Mouse (Mus musculus) layer of hippocampus, adult 6 months (tissue): ENCODE data around the gene Ankrd27. TPM values are rescaled to one million over a fixed set of nuclear protein-coding genes. Genes with fewer than 3 reads are reported as not detected.

Source experiments
- long read RNA-seq, 2 experiments: library from polyadenylated mRNA; unstranded; transcript quantifications; one replicate each; pipeline ENCODE4 v2.0.0; 2019 to 2020
- polyA plus RNA-seq: library from polyadenylated mRNA; unstranded; fragments of <200 nt; fragmentation: Nextera tagmentation; gene quantifications from 2 replicates; pipeline ENCODE4 v1.2.3, GENCODE M21; 2021

Gene Ankrd27
- 8.3 and 9.3 TPM in 2 replicates for polyA plus RNA-seq
- long read RNA-seq, experiment 1, full-length matches to known transcripts: 6 of 19 reads
- long read RNA-seq, experiment 1, partial matches to known transcripts: 8 of 19 reads
- long read RNA-seq, experiment 1, other reads (novel, unspliced or antisense): 5 of 19 reads
- long read RNA-seq, experiment 2, full-length matches to known transcripts: 84 of 135 reads
- long read RNA-seq, experiment 2, partial matches to known transcripts: 11 of 135 reads
- long read RNA-seq, experiment 2, other reads (novel, unspliced or antisense): 40 of 135 reads

DNA sequence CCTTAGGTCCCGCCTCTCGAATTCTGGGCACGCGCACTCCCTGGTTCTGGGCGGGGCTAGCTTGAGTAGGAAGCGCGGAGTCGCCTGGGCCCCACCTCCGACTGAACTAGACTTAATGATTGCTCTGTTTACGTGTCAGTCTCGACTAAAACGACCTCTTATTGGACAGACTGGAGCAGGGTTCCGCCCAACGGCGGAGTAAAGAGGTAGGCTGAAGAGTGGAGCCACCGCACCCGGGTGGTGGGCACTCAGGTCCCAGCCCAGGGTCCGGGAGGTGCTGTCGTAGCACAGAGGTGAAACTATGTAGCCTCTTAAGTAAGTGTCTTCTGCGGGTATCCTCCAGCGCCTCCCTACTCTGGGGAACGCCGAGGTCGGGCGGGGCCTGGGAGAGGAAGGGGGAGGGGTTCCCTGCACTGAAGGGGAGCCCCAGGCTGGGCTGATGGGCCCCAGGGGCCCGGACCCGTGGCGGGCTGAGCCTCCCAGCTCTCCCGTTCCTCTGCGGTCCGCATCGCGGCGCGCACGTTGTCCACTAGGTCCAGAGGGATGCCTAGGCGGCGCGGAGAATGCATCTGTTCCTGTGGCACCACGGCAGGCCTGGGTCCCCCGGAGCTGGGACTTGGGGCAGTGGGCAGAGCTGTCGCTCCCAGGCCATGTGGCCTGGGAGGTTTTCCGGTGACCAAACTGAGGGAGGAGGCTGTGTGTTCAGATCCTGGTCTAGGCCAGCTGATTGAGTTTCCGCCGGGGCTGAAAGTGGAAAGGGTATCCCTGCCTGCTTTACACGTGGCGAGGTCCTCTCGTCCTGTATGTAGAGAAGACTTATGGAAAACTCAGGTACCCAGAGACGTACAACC is at the start of gene Ankrd27:
Gene Ankrd27, plus strand, starts transcription at position 190 of the 851 bp plus-strand sequence.

DNA sequence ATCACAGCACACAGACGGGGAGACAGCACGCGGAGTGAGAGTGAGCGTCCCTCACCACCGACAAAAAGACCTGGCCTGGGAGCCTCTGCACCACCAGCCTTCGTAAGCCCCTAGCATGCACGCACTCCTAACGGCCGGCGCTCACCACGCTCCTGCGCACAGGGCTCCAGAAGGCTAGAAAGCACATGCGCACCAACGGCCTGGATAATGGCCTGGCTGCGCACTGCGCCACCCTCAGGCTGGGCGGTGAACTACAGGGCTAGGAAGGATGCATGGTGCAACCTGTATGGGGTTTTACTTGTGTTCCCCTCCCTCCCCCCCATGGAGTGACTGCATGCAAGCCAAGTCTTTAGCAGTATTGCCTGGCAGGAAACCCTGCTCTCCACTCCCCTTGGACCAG is 48.5 kb upstream of the Ankrd27 start, which contains the start of gene Tdrd12:
Gene Tdrd12, minus strand, starts transcription at position 184 of the 400 bp plus-strand sequence.

DNA sequence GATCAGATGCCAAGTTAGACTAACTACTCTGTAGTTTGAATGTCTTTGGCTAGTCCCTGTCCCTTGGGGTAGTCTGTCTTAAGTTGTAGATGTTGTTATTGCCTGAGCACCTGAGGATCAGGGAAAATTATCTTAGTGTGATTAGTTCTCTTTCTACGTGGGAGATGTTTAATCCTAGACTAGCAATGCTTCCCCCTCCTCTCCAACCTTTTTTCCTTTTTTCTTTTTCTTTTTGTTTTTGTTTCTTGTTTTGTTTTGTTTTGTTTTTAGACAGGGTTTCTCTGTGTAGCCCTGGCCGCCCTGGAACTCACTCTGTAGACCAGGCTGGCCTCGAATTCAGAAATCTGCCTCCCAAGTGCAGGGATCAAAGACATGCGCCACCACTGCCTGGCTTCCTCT is 29.8 kb upstream of the Ankrd27 start, which contains the start of gene Nudt19:
Gene Nudt19, minus strand, starts transcription at position 100 of the 399 bp plus-strand sequence.

DNA sequence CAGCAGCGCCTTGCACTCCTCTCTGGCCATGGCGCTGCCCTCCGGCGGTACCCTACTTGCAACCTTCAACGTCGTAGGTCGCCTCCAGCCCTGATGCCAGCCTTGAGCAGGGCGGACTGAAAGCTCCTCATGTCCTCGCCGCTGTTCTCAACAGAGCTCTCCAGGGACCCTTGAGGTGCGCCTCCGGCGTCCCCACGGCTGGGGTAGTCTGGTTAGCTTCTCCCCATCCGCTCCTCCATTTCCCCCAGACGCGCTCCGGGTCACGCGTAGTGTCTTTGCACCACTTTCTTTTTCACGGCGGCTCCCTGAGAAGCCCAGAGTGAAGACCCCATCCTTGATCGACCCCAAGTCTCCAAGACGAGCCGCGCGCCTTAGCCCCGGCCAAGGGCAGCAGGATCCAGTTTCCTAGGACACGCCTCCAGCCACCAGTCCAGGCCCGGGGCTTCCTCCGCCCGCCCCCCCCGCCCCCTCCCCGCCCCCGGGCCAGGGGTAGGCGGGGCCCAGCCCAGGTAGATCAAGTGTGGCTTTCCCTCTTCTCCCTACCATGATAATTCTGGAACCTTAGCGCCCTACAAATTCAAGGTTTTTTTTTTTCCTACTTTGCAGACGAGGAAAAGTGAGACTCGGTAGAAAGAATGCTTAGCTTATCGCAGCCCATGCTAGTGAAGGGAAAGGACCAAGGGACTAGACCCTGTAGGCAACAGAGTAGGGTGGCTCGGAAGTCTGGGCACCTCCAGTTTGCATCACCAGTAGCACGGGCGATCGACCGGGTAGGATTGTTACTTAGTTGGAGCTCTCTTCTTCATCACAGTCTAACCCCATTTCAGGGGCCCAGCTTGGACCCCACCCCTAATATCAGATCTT is 621 bp upstream of the Ankrd27 start, which contains the start of gene Rgs9bp:
Gene Rgs9bp, minus strand, starts transcription at position 392 of the 864 bp plus-strand sequence.

DNA sequence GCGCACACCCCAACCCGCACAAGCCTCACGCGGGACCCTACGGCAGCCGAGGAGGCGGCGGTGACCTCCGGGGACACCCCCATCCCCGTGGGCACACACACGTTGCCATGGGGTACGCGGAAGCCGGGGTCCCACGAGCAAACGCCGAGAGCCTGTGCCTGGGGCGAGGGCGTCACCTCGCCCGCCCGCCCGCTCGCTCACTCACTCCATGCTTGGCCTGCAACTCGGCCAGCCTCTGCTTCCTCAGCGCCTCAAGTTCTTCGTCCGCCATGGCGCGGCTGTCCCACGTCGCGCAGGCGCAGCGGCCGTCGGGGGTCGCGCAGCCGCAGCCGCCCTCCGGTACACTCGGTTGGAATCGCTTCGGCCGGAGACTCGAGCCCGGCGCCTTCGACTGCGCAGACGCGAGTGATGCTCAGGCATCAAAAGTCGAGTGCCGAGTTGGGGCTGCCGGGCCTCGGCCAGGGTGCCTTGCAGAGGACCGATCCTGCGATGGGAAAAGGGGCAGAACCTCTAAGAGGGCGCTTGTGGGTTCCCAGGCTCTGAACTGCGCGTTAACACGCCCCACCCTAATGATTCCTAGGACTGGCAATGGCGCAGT is 61.2 kb downstream of the Ankrd27 start, which contains the start of gene Pdcd5:
Gene Pdcd5, minus strand, starts transcription at position 421 of the 598 bp plus-strand sequence.

Other genes with a start within 250 kb of the Ankrd27 start
- gene Faap24, start 189.4 kb upstream of the Ankrd27 start, polyA plus RNA-seq: 8.5 and 9.7 TPM in 2 replicates
- gene Cep89, start 189.2 kb upstream of the Ankrd27 start, polyA plus RNA-seq: 6.3 and 6.9 TPM in 2 replicates
- not detected in 2 replicates for gene Slc7a9, start 137.4 kb upstream of the Ankrd27 start, polyA plus RNA-seq
- gene Tdrd12, start 48.5 kb upstream of the Ankrd27 start, polyA plus RNA-seq: 0.33 and 0.55 TPM in 2 replicates
- gene Nudt19, start 29.9 kb upstream of the Ankrd27 start, polyA plus RNA-seq: 202 and 203 TPM in 2 replicates
- 0.01 TPM in 1 of 2 replicates, not detected in the other for gene Rgs9bp, start 662 bp upstream of the Ankrd27 start, polyA plus RNA-seq
- 245 and 261 TPM in 2 replicates for gene Pdcd5, start 61.3 kb downstream of the Ankrd27 start, polyA plus RNA-seq
- 16.5 and 20.1 TPM in 2 replicates for gene Dpy19l3, start 168.2 kb downstream of the Ankrd27 start, polyA plus RNA-seq
- gene Zfp507, start 216.8 kb downstream of the Ankrd27 start, polyA plus RNA-seq: 2.4 and 2.6 TPM in 2 replicates